29 mouse cellular contexts compared by ENCODE assay signal in genomic region chr11:25902321-25902720, GRCm38 (mm10).
"Had no signal": no experiment of that assay in that cellular context is flagged by ENCODE, and none has a peak within 500 bp of the region (broad histone marks: within the 10 kb centered on the region; RNA-seq: fewer than 3 reads in every experiment).

No protein-coding gene starts in this region.

- H3K36me3 ChIP-seq: embryonic facial prominence, embryonic 10.5 days; embryonic facial prominence, embryonic 12.5 days; embryonic facial prominence, embryonic 13.5 days; embryonic facial prominence, embryonic 15.5 days; forebrain, embryonic 10.5 days; forebrain, embryonic 12.5 days; forebrain, embryonic 15.5 days had no signal

- H3K9ac ChIP-seq: embryonic facial prominence, embryonic 12.5 days; embryonic facial prominence, embryonic 13.5 days; embryonic facial prominence, embryonic 15.5 days; forebrain, embryonic 12.5 days; forebrain, embryonic 13.5 days; forebrain, embryonic 15.5 days; forebrain, postnatal 0 days had no signal

- H3K4me3 ChIP-seq: embryonic facial prominence, embryonic 10.5 days; embryonic facial prominence, embryonic 12.5 days; embryonic facial prominence, embryonic 13.5 days; embryonic facial prominence, embryonic 15.5 days; erythroblast, embryonic 14.5 days; forebrain, embryonic 10.5 days; forebrain, embryonic 12.5 days; forebrain, embryonic 13.5 days; forebrain, embryonic 15.5 days; gastrocnemius, adult 2 months; heart, adult 2 months had no signal

- H3K9me3 ChIP-seq: embryonic facial prominence, embryonic 10.5 days; embryonic facial prominence, embryonic 12.5 days; embryonic facial prominence, embryonic 13.5 days; embryonic facial prominence, embryonic 15.5 days; forebrain, embryonic 10.5 days; forebrain, embryonic 12.5 days; forebrain, embryonic 13.5 days; forebrain, embryonic 15.5 days had no signal

- H3K4me2 ChIP-seq: embryonic facial prominence, embryonic 12.5 days; embryonic facial prominence, embryonic 13.5 days; embryonic facial prominence, embryonic 15.5 days; forebrain, embryonic 12.5 days; forebrain, embryonic 13.5 days; forebrain, embryonic 15.5 days had no signal

- DNase-seq: cerebellum, adult 2 months; cerebellum, adult 8-10 months; cerebellum, adult 9-10 months; cerebellum, adult 9-11 months; cerebellum, postnatal 10 days; cerebellum, postnatal 14 days; cerebellum, postnatal 25 days; cerebellum, postnatal 36 days; embryo, embryonic 11 days; forebrain, postnatal 0 days; gastrocnemius, adult 2 months; gastrocnemius, postnatal 10 days; gastrocnemius, postnatal 14 days; gastrocnemius, postnatal 25 days; gastrocnemius, postnatal 36 days; heart, adult 11 months; heart, adult 18-20 months; heart, adult 2 months had no signal

- H3K27me3 ChIP-seq: embryonic facial prominence, embryonic 12.5 days; embryonic facial prominence, embryonic 13.5 days; embryonic facial prominence, embryonic 15.5 days; forebrain, embryonic 12.5 days; forebrain, embryonic 13.5 days; forebrain, embryonic 15.5 days had no signal

- H3K4me1 ChIP-seq: embryonic facial prominence, embryonic 10.5 days; embryonic facial prominence, embryonic 12.5 days; embryonic facial prominence, embryonic 13.5 days; embryonic facial prominence, embryonic 15.5 days; forebrain, embryonic 12.5 days had no signal

- ATAC-seq: forebrain, embryonic 13.5 days; forebrain, embryonic 14.5 days; forebrain, embryonic 15.5 days; forebrain, embryonic 16.5 days; forebrain, postnatal 0 days had no signal

- H3K27ac ChIP-seq: embryonic facial prominence, embryonic 10.5 days; embryonic facial prominence, embryonic 12.5 days; embryonic facial prominence, embryonic 13.5 days; embryonic facial prominence, embryonic 15.5 days; forebrain, embryonic 10.5 days; forebrain, embryonic 12.5 days; forebrain, embryonic 13.5 days; forebrain, embryonic 15.5 days; gastrocnemius, adult 2 months; heart, adult 2 months had no signal
